Mouse (Mus musculus): ENCODE measurements around the gene Gm20388.

DNA sequence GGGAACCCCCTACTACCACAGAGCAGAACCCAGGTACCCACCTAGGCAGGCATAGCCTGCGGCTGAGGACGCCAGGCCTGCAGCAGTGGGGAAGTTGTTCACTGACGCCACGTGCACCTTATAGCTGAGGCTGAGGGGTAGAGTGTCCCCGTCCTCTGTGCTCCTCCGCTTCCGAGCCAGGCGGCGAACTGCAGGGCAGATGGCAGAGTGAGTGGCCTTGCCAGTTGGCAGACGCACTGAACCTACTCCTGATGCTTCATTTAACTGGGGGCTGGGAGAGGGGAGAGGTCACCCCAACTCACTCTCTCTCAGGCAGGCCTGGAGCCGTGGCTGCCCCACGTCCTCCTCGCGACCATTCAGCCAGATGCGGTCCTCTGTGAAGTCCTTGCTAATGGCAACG, 2528.7 kb downstream of the Gm20388 start:
- TF ChIP-seq CTCF (IDR thresholded peaks at IDR 0.05; ENCODE audit: low read depth, low read length) (no peak), POLR2AphosphoS5 (IDR thresholded peaks at IDR 0.05; ENCODE audit: insufficient replicate concordance, low read depth, low read length) (no peak), GATA2 (IDR thresholded peaks at IDR 0.05; ENCODE audit: borderline replicate concordance, low read depth, low read length) (no peak), GATA1 (IDR thresholded peaks at IDR 0.05; ENCODE audit: borderline replicate concordance, low read length) (no peak), TAL1 (conservative IDR thresholded peaks at IDR 0.05; ENCODE audit: low read depth, low read length) (no peak)

Data from G1E (cell line).